Mouse (Mus musculus): Measurements from ENCODE around the gene Faf1. TPM values are rescaled to one million over a fixed set of nuclear protein-coding genes. Genes with fewer than 3 reads are reported as not detected.

The Faf1 gene
- polyA plus RNA-seq, 1 experiment from 2014 or later = 42.2 TPM

- Histone ChIP-seq H3K9ac (replicated peaks; ENCODE audit: low read depth, low read length) (no peak overlapping the region), H3K4me2 (ENCODE audit: low read depth, low read length) (no peak overlapping the region), H3K36me3 (ENCODE audit: control insufficient read depth, insufficient read depth, low read length) (no peaks in the 10 kb centered on the region), H3K9me3 (ENCODE audit: control insufficient read depth, low read length) (no peaks in the 10 kb centered on the region), H3K27ac (ENCODE audit: low read depth, low read length) (no peak overlapping the region), H3K27me3 (ENCODE audit: control insufficient read depth, insufficient read depth, low read length) (no peaks in the 10 kb centered on the region), H3K4me1 (ENCODE audit: control insufficient read depth, insufficient read depth, low read length) (no peaks in the 10 kb centered on the region), H3K4me3 (ENCODE audit: low read depth, low read length) (no peak overlapping the region)
- WGBS = 73% methylated on average over 1 of the region's 1 CpGs
- no peak for ATAC-seq (ENCODE audit: low read depth)
Measured at GRCm38 (mm10) chr4:109735754-109736153, 59.4 kb downstream of the Faf1 start.

GRCm38 (mm10) chr4:109743984-109744383 lies 67.6 kb downstream of the Faf1 start:
- no peak overlapping the region for H3K4me2 ChIP-seq (ENCODE audit: low read depth, low read length)
- ATAC-seq (ENCODE audit: low read depth) = no peak
- WGBS = 75% methylated on average over 2 of the region's 2 CpGs
- no peak overlapping the region for H3K27ac ChIP-seq (ENCODE audit: low read depth, low read length)
- H3K27me3 ChIP-seq (ENCODE audit: control insufficient read depth, insufficient read depth, low read length) = no peaks in the 10 kb centered on the region
- H3K9ac ChIP-seq (replicated peaks; ENCODE audit: low read depth, low read length) = no peak overlapping the region
- H3K4me3 ChIP-seq (ENCODE audit: low read depth, low read length) = no peak overlapping the region
- no peaks in the 10 kb centered on the region for H3K36me3 ChIP-seq (ENCODE audit: control insufficient read depth, insufficient read depth, low read length)
- H3K9me3 ChIP-seq (ENCODE audit: control insufficient read depth, low read length) = no peaks in the 10 kb centered on the region
- no peaks in the 10 kb centered on the region for H3K4me1 ChIP-seq (ENCODE audit: control insufficient read depth, insufficient read depth, low read length)

GRCm38 (mm10) chr4:109759031-109759430 lies 82.6 kb downstream of the Faf1 start:
- no peak overlapping the region for H3K4me2 ChIP-seq (ENCODE audit: low read depth, low read length)
- H3K27me3 ChIP-seq (ENCODE audit: control insufficient read depth, insufficient read depth, low read length) = no peaks in the 10 kb centered on the region
- ATAC-seq (ENCODE audit: low read depth) = no peak
- H3K27ac ChIP-seq (ENCODE audit: low read depth, low read length) = no peak overlapping the region
- no peaks in the 10 kb centered on the region for H3K36me3 ChIP-seq (ENCODE audit: control insufficient read depth, insufficient read depth, low read length)
- no peaks in the 10 kb centered on the region for H3K9me3 ChIP-seq (ENCODE audit: control insufficient read depth, low read length)
- 31% methylated on average over 2 of the region's 2 CpGs for WGBS
- H3K4me1 ChIP-seq (ENCODE audit: control insufficient read depth, insufficient read depth, low read length) = no peaks in the 10 kb centered on the region
- no peak overlapping the region for H3K9ac ChIP-seq (replicated peaks; ENCODE audit: low read depth, low read length)
- no peak overlapping the region for H3K4me3 ChIP-seq (ENCODE audit: low read depth, low read length)

- WGBS = 66% methylated on average over 2 of the region's 2 CpGs
Measured at GRCm38 (mm10) chr4:109759901-109760300, 83.5 kb downstream of the Faf1 start.

GRCm38 (mm10) chr4:109760501-109760900 lies 84.1 kb downstream of the Faf1 start:
- 80% methylated on average over 3 of the region's 3 CpGs for WGBS
- H3K9me3 ChIP-seq (ENCODE audit: control insufficient read depth, low read length) = no peaks in the 10 kb centered on the region
- H3K36me3 ChIP-seq (ENCODE audit: control insufficient read depth, insufficient read depth, low read length) = no peaks in the 10 kb centered on the region
- no peak overlapping the region for H3K9ac ChIP-seq (replicated peaks; ENCODE audit: low read depth, low read length)
- no peak overlapping the region for H3K27ac ChIP-seq (ENCODE audit: low read depth, low read length)
- H3K4me1 ChIP-seq (ENCODE audit: control insufficient read depth, insufficient read depth, low read length) = no peaks in the 10 kb centered on the region
- no peaks in the 10 kb centered on the region for H3K27me3 ChIP-seq (ENCODE audit: control insufficient read depth, insufficient read depth, low read length)
- no peak overlapping the region for H3K4me2 ChIP-seq (ENCODE audit: low read depth, low read length)
- H3K4me3 ChIP-seq (ENCODE audit: low read depth, low read length) = no peak overlapping the region
- no peak for ATAC-seq (ENCODE audit: low read depth)

More at GRCm38 (mm10) chr4:109759901-109760300, 83.5 kb downstream of the Faf1 start:
- Histone ChIP-seq H3K9me3 (ENCODE audit: control insufficient read depth, low read length) (no peaks in the 10 kb centered on the region), H3K27me3 (ENCODE audit: control insufficient read depth, insufficient read depth, low read length) (no peaks in the 10 kb centered on the region), H3K36me3 (ENCODE audit: control insufficient read depth, insufficient read depth, low read length) (no peaks in the 10 kb centered on the region), H3K27ac (ENCODE audit: low read depth, low read length) (no peak overlapping the region), H3K4me2 (ENCODE audit: low read depth, low read length) (no peak overlapping the region), H3K9ac (replicated peaks; ENCODE audit: low read depth, low read length) (no peak overlapping the region), H3K4me1 (ENCODE audit: control insufficient read depth, insufficient read depth, low read length) (no peaks in the 10 kb centered on the region), H3K4me3 (ENCODE audit: low read depth, low read length) (no peak overlapping the region)
- ATAC-seq (ENCODE audit: low read depth) = no peak

GRCm38 (mm10) chr4:109762768-109763501 lies 86.5 kb downstream of the Faf1 start:
- H3K27ac ChIP-seq (ENCODE audit: low read depth, low read length) = no peak overlapping the region
- no peak overlapping the region for H3K4me2 ChIP-seq (ENCODE audit: low read depth, low read length)
- H3K36me3 ChIP-seq (ENCODE audit: control insufficient read depth, insufficient read depth, low read length) = no peaks in the 10 kb centered on the region
- H3K4me3 ChIP-seq (ENCODE audit: low read depth, low read length) = no peak overlapping the region
- H3K4me1 ChIP-seq (ENCODE audit: control insufficient read depth, insufficient read depth, low read length) = no peaks in the 10 kb centered on the region
- no peaks in the 10 kb centered on the region for H3K27me3 ChIP-seq (ENCODE audit: control insufficient read depth, insufficient read depth, low read length)
- 9% methylated on average over 7 of the region's 7 CpGs for WGBS
- peak; percentile 61; the same call in 1 of the 2 replicates for ATAC-seq (ENCODE audit: low read depth)
- no peaks in the 10 kb centered on the region for H3K9me3 ChIP-seq (ENCODE audit: control insufficient read depth, low read length)
- no peak overlapping the region for H3K9ac ChIP-seq (replicated peaks; ENCODE audit: low read depth, low read length)

GRCm38 (mm10) chr4:109769071-109769470 lies 92.7 kb downstream of the Faf1 start:
- H3K4me1 ChIP-seq (ENCODE audit: control insufficient read depth, insufficient read depth, low read length) = no peaks in the 10 kb centered on the region
- 100% methylated on average over 1 of the region's 1 CpGs for WGBS
- H3K9ac ChIP-seq (replicated peaks; ENCODE audit: low read depth, low read length) = no peak overlapping the region
- no peak overlapping the region for H3K27ac ChIP-seq (ENCODE audit: low read depth, low read length)
- no peak overlapping the region for H3K4me3 ChIP-seq (ENCODE audit: low read depth, low read length)
- no peaks in the 10 kb centered on the region for H3K27me3 ChIP-seq (ENCODE audit: control insufficient read depth, insufficient read depth, low read length)
- no peaks in the 10 kb centered on the region for H3K9me3 ChIP-seq (ENCODE audit: control insufficient read depth, low read length)
- H3K4me2 ChIP-seq (ENCODE audit: low read depth, low read length) = no peak overlapping the region
- no peaks in the 10 kb centered on the region for H3K36me3 ChIP-seq (ENCODE audit: control insufficient read depth, insufficient read depth, low read length)
- no peak for ATAC-seq (ENCODE audit: low read depth)

GRCm38 (mm10) chr4:109782577-109783114 lies 106.3 kb downstream of the Faf1 start:
- H3K27me3 ChIP-seq (ENCODE audit: control insufficient read depth, insufficient read depth, low read length) = no peaks in the 10 kb centered on the region
- no peak overlapping the region for H3K4me3 ChIP-seq (ENCODE audit: low read depth, low read length)
- ATAC-seq (ENCODE audit: low read depth) = no peak
- WGBS = 71% methylated on average over 4 of the region's 4 CpGs
- H3K36me3 ChIP-seq (ENCODE audit: control insufficient read depth, insufficient read depth, low read length) = no peaks in the 10 kb centered on the region
- no peak overlapping the region for H3K9ac ChIP-seq (replicated peaks; ENCODE audit: low read depth, low read length)
- no peak overlapping the region for H3K27ac ChIP-seq (ENCODE audit: low read depth, low read length)
- H3K4me1 ChIP-seq (ENCODE audit: control insufficient read depth, insufficient read depth, low read length) = no peaks in the 10 kb centered on the region
- H3K4me2 ChIP-seq (ENCODE audit: low read depth, low read length) = no peak overlapping the region
- H3K9me3 ChIP-seq (ENCODE audit: control insufficient read depth, low read length) = no peaks in the 10 kb centered on the region

- Histone ChIP-seq H3K9ac (replicated peaks; ENCODE audit: low read depth, low read length) (no peak overlapping the region), H3K9me3 (ENCODE audit: control insufficient read depth, low read length) (no peaks in the 10 kb centered on the region), H3K27ac (ENCODE audit: low read depth, low read length) (no peak overlapping the region), H3K4me1 (ENCODE audit: control insufficient read depth, insufficient read depth, low read length) (no peaks in the 10 kb centered on the region), H3K36me3 (ENCODE audit: control insufficient read depth, insufficient read depth, low read length) (no peaks in the 10 kb centered on the region), H3K4me2 (ENCODE audit: low read depth, low read length) (no peak overlapping the region), H3K27me3 (ENCODE audit: control insufficient read depth, insufficient read depth, low read length) (no peaks in the 10 kb centered on the region), H3K4me3 (ENCODE audit: low read depth, low read length) (no peak overlapping the region)
- ATAC-seq (ENCODE audit: low read depth) = no peak
- 26% methylated on average over 4 of the region's 4 CpGs for WGBS
Measured at GRCm38 (mm10) chr4:109789347-109790001, 113.1 kb downstream of the Faf1 start.
